Mouse (Mus musculus) heart, embryonic 12.5 days (tissue): ENCODE results near the gene Ptgs1. TPM values are rescaled to one million over a fixed set of nuclear protein-coding genes. Genes with fewer than 3 reads are reported as not detected.

ENCODE experiments used
- ATAC-seq: fragments of 200-750 bp; cut with Nextera tagmentation; 2 replicates; pipeline ENCODE4 v1.8.0; 2017; ENCODE audit warnings: moderate TSS enrichment, moderate library complexity; ENCODE audit not compliant: insufficient number of reproducible peaks, low FRiP score
- H3K27ac ChIP-seq: fragments of 300-500 bp; sonication (generic); 2 replicates; pipeline ENCODE4 v1.5.1; 2016; ENCODE audit warnings: mild to moderate bottlenecking, moderate library complexity; ENCODE audit not compliant: poor library complexity, severe bottlenecking
- H3K27me3 ChIP-seq: fragments of 300-500 bp; sonication (generic); replicated peaks from 2 replicates; pipeline ENCODE4 v1.6.1; 2016; ENCODE audit warnings: mild to moderate bottlenecking, moderate library complexity
- H3K36me3 ChIP-seq: fragments of 300-500 bp; sonication (generic); 2 replicates; pipeline ENCODE4 v1.6.1; 2016; ENCODE audit warnings: mild to moderate bottlenecking, moderate library complexity
- H3K4me1 ChIP-seq: fragments of 300-500 bp; sonication (generic); replicated peaks from 2 replicates; pipeline ENCODE4 v1.6.1; 2016; ENCODE audit warnings: mild to moderate bottlenecking
- H3K4me2 ChIP-seq: fragments of 300-500 bp; sonication (generic); 2 replicates; pipeline ENCODE4 v1.6.1; 2016; ENCODE audit warnings: mild to moderate bottlenecking, moderate library complexity
- H3K4me3 ChIP-seq: fragments of 300-500 bp; sonication (generic); 2 replicates; pipeline ENCODE4 v1.5.1; 2016; ENCODE audit warnings: mild to moderate bottlenecking
- H3K9ac ChIP-seq: fragments of 300-500 bp; sonication (generic); 2 replicates; pipeline ENCODE4 v1.6.1; 2016; ENCODE audit warnings: mild to moderate bottlenecking, moderate library complexity
- H3K9me3 ChIP-seq: fragments of 300-500 bp; sonication (generic); replicated peaks from 2 replicates; pipeline ENCODE4 v1.6.1; 2016; ENCODE audit warnings: mild to moderate bottlenecking, moderate library complexity
- WGBS: fragments of 180-500 bp; shearing (Covaris S2); methylation state at CpG from one replicate; pipeline ENCODE4 v1.1.7; 2016; 5-methylcytosine and 5-hydroxymethylcytosine counted together
- polyA plus RNA-seq: library from polyadenylated mRNA; unstranded; fragments of >200 nt; fragmentation: Nextera tagmentation; extraction: Ambion mirVana; gene quantifications from 2 replicates; pipeline ENCODE4 v1.2.1, GENCODE M21; 2016

The Ptgs1 gene
- polyA plus RNA-seq, 1 experiment from 2014 or later = 25.5 TPM

GRCm38 (mm10) chr2:36200813-36201212 lies 29.4 kb upstream of the Ptgs1 start:
- Histone ChIP-seq H3K4me1 (peaks cover 51% of the 10 kb centered on the region), H3K4me2 (no peak overlapping the region), H3K27ac (no peak overlapping the region), H3K4me3 (no peak overlapping the region), H3K36me3 (no peaks in the 10 kb centered on the region), H3K9ac (no peak overlapping the region), H3K9me3 (no peaks in the 10 kb centered on the region), H3K27me3 (peaks cover 57% of the 10 kb centered on the region)
- ATAC-seq = no peak
- 82% methylated on average over 2 of the region's 2 CpGs for WGBS

DNA sequence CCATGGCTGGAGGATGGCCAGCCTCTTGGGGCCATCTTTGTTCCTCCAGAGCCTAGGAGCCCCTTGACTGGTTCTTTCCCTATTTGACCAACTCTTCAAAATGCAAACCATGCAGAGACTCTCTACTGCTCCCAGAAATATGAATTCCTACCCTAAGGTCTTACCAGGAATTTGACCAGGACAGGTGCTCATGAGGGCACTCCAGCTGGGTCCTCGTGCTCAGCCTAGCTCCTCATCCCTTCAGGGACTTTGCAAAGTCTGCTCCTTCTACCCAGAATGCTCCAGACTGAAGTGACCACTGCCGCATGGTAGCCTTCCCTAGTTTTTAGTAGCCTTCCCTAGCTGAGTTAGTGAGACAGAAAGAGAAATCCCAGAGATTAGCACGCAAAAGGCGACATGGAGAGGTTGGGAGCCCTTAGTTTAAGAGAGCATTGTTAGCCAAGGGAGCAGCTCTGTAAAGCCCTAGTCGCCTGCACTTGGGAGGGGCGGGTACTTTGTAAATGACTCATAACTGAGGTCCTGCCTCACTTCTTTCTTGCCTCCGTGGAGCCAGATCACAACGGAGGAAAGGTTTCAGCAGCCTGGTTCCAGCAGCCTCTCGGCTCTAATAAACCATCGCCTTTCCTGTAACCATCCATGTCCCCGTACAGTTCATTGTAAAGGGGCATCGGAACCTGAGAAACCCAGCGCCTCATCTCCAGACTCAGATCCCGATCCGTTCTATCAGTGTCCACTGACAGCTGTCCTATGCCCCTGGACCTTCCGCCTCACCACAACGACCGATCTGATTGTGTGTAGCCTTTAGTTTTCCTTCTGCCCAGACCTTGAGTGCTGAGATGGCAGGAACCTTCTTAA lies 28.2 kb upstream of the Ptgs1 start:
- peak overlapping the region; percentile 47; the same call in 1 of the 2 replicates for H3K4me3 ChIP-seq
- peaks cover 40% of the 10 kb centered on the region for H3K4me1 ChIP-seq
- H3K9me3 ChIP-seq = no peaks in the 10 kb centered on the region
- WGBS = 29% methylated on average over 18 of the region's 18 CpGs
- H3K4me2 ChIP-seq = peak overlapping the region; percentile 81
- ATAC-seq = no peak
- H3K36me3 ChIP-seq = no peaks in the 10 kb centered on the region
- peak overlapping the region; percentile 66; the same call in 1 of the 2 replicates for H3K9ac ChIP-seq
- H3K27me3 ChIP-seq = peaks cover 60% of the 10 kb centered on the region
- H3K27ac ChIP-seq = no peak overlapping the region

DNA sequence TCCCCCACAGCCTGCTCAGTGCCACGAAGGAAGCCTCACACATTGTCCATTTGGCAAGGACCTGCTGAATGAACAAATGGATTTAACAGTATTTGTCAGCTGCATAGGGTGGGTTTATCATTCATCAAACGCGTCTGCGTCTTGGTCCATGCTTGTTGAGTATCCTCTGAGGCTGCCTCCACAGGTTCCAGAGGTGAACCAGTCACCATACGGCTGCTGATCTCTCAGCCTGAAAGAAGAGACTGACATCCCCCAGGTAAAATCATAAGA lies 27.7 kb upstream of the Ptgs1 start:
- Histone ChIP-seq H3K4me3 (peak overlapping the region; percentile 47), H3K9ac (peak overlapping the region; percentile 66; the same call in 1 of the 2 replicates), H3K9me3 (no peaks in the 10 kb centered on the region), H3K36me3 (no peaks in the 10 kb centered on the region), H3K27me3 (peaks cover 62% of the 10 kb centered on the region), H3K4me2 (peak overlapping the region; percentile 81), H3K27ac (no peak overlapping the region), H3K4me1 (peaks cover 36% of the 10 kb centered on the region)
- 17% methylated on average over 5 of the region's 5 CpGs for WGBS
- ATAC-seq = no peak

- Histone ChIP-seq H3K4me1 (peaks cover 31% of the 10 kb centered on the region), H3K27me3 (peaks cover 69% of the 10 kb centered on the region), H3K4me3 (peak overlapping the region; percentile 47), H3K36me3 (no peaks in the 10 kb centered on the region), H3K4me2 (peak overlapping the region; percentile 81), H3K9ac (peak overlapping the region; percentile 66), H3K27ac (no peak overlapping the region), H3K9me3 (no peaks in the 10 kb centered on the region)
- WGBS = under 1% methylated on average over 39 of the region's 39 CpGs
- peak; percentile 46; the same call in 1 of the 2 replicates for ATAC-seq
These were observed 27.0 kb upstream of the Ptgs1 start for GRCm38 (mm10) chr2:36203011-36203825.

GRCm38 (mm10) chr2:36204595-36204994 lies 25.6 kb upstream of the Ptgs1 start:
- no peak overlapping the region for H3K27ac ChIP-seq
- peaks cover 21% of the 10 kb centered on the region for H3K4me1 ChIP-seq
- no peak overlapping the region for H3K9ac ChIP-seq
- H3K9me3 ChIP-seq = no peaks in the 10 kb centered on the region
- H3K4me2 ChIP-seq = no peak overlapping the region
- H3K4me3 ChIP-seq = no peak overlapping the region
- H3K27me3 ChIP-seq = peaks cover 83% of the 10 kb centered on the region
- ATAC-seq = no peak
- no peaks in the 10 kb centered on the region for H3K36me3 ChIP-seq
- 45% methylated on average over 4 of the region's 4 CpGs for WGBS

DNA sequence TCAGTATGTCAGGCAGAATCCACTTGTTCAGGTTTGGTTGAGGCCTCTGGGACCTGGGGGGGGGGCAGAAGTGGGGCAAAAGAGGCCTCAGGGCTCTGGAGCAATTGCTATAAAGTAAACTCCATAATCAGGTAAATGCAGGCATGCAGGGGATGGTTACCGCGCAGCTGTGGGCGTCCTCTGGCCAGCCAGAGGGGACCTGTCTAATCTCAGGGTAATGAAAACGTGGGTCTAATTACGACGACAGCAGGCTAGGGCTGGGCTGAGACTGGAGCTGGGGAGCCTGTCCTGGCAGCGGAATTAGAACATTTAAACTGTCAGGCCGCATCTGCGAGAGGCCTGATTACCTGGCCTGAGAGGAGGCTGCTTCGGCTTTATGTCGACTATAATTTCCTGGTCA lies 23.2 kb upstream of the Ptgs1 start:
- H3K36me3 ChIP-seq = no peaks in the 10 kb centered on the region
- no peak overlapping the region for H3K27ac ChIP-seq
- no peak overlapping the region for H3K9ac ChIP-seq
- no peak for ATAC-seq
- H3K9me3 ChIP-seq = no peaks in the 10 kb centered on the region
- H3K4me3 ChIP-seq = no peak overlapping the region
- WGBS = 58% methylated on average over 11 of the region's 11 CpGs
- H3K4me2 ChIP-seq = no peak overlapping the region
- H3K4me1 ChIP-seq = peaks cover 27% of the 10 kb centered on the region
- H3K27me3 ChIP-seq = peaks cover 85% of the 10 kb centered on the region

- no peak overlapping the region for H3K27ac ChIP-seq
These were observed 19.4 kb upstream of the Ptgs1 start for GRCm38 (mm10) chr2:36210796-36211195.

DNA sequence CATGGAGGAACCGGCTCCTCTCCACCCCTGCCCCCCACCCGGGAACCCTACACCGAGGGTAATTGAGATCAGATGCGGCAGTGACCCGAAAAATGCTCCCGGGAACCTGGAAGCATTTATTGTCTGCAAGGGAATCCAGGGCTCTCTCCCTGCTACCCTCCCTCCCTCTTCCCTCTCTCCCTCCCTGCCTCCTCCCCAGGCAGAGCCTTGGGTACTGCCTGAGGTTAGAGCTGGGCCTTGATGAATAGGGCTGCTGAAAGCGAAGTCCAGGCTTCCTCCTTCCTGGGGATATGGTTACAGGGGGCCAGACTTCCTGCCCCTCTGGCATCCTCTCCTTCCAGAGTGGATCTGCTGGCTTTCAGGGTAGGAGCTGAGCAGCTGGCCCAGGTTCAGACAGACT lies 18.4 kb upstream of the Ptgs1 start:
- Histone ChIP-seq H3K36me3 (no peaks in the 10 kb centered on the region), H3K4me3 (no peak overlapping the region), H3K9ac (no peak overlapping the region), H3K4me1 (peaks cover 45% of the 10 kb centered on the region), H3K27me3 (peaks cover 52% of the 10 kb centered on the region), H3K9me3 (no peaks in the 10 kb centered on the region), H3K4me2 (no peak overlapping the region), H3K27ac (no peak overlapping the region)
- 41% methylated on average over 7 of the region's 7 CpGs for WGBS
- no peak for ATAC-seq

More at GRCm38 (mm10) chr2:36210796-36211195, 19.4 kb upstream of the Ptgs1 start:
- Histone ChIP-seq H3K4me2 (peak overlapping the region; percentile 58), H3K4me3 (peak overlapping the region; percentile 32), H3K27me3 (peaks cover 55% of the 10 kb centered on the region), H3K36me3 (no peaks in the 10 kb centered on the region), H3K9me3 (no peaks in the 10 kb centered on the region), H3K4me1 (peaks cover 35% of the 10 kb centered on the region), H3K9ac (peak overlapping the region; percentile 8; the same call in 1 of the 2 replicates)
- WGBS = 3% methylated on average over 32 of the region's 34 CpGs
- no peak for ATAC-seq

DNA sequence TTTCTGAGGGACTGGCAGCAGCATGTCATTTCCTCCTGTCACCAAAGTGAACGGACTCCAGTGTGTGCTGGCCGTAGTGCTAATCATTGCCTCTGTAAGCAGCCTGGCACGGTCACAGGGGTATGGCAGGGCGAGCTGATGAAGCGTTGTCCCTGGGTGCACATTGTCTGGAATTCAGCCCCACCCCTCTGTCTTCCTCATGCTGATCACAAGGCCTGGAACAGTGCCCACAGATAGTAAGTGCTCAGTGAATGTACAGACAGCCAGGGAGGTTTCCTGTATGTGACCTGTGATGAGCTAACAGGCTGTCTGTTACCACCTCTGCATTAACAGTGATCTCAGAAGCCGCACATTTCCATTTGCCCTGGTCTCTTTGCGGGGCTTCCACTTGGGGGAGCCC lies 17.1 kb upstream of the Ptgs1 start:
- Histone ChIP-seq H3K9ac (no peak overlapping the region), H3K27me3 (peaks cover 44% of the 10 kb centered on the region), H3K36me3 (no peaks in the 10 kb centered on the region), H3K4me1 (peaks cover 58% of the 10 kb centered on the region), H3K27ac (0 out of 2 replicates have a peak overlapping the region, but pooled peaks have one; percentile 21), H3K4me2 (peak overlapping the region; percentile 8; the same call in 1 of the 2 replicates), H3K9me3 (no peaks in the 10 kb centered on the region), H3K4me3 (no peak overlapping the region)
- ATAC-seq = peak; percentile 39; the same call in 1 of the 2 replicates
- WGBS = 19% methylated on average over 7 of the region's 7 CpGs

GRCm38 (mm10) chr2:36214023-36214422 lies 16.2 kb upstream of the Ptgs1 start:
- Histone ChIP-seq H3K9ac (no peak overlapping the region), H3K27me3 (peaks cover 35% of the 10 kb centered on the region), H3K36me3 (no peaks in the 10 kb centered on the region), H3K4me1 (peaks cover 61% of the 10 kb centered on the region), H3K4me3 (no peak overlapping the region), H3K4me2 (0 out of 2 replicates have a peak overlapping the region, but pooled peaks have one; percentile 14), H3K9me3 (no peaks in the 10 kb centered on the region), H3K27ac (no peak overlapping the region; the same call in 1 of the 2 replicates)
- ATAC-seq = peak; percentile 67; the same call in 1 of the 2 replicates
- WGBS = 7% methylated on average over 8 of the region's 8 CpGs

DNA sequence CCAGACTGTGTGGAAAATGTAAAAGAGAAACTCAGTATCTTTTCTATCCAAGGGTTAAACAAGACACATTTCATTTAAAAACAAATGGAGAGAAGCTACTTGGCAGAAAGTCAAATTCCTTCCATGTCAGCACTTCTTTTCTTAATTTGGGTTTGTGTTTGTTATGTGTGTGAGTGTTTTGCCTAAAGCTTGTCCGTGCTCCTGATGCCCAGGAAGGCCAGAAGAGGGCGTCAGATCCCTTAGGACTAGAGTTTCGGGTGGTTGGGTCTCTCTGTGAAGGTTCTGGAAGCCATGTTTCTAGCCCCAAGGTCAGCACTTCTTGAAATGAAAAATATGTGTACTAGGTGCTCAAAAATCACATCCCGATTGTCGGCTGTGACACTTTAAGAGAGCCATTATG lies 15.8 kb upstream of the Ptgs1 start:
- WGBS = 65% methylated on average over 5 of the region's 5 CpGs
- Histone ChIP-seq H3K4me1 (peaks cover 61% of the 10 kb centered on the region), H3K27ac (no peak overlapping the region), H3K27me3 (peaks cover 31% of the 10 kb centered on the region), H3K36me3 (no peaks in the 10 kb centered on the region), H3K9ac (no peak overlapping the region), H3K4me2 (0 out of 2 replicates have a peak overlapping the region, but pooled peaks have one; percentile 14), H3K4me3 (no peak overlapping the region), H3K9me3 (no peaks in the 10 kb centered on the region)
- no peak for ATAC-seq
